Mouse (Mus musculus): ENCODE results near the gene Khdc1a.

DNA sequence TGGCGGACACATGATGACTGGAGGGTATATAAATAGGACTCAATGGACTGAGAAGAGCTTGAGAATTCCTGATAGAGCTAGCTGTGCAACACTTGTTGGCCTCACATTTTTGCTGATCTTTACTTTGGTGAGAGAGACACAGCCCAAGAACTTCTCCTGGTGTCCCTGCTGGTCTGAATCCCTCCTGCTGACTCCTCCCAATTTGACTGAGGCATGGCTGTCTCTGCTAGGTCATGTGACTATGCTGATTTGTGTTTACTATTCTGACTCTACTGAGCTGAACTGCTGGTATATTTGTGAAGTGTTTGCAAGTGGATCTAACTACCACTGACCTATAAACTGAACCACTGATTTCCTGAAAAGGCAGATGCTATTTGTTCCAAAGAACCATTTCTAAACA, 27.8 kb upstream of the Khdc1a start:
- TF ChIP-seq CHD2 (IDR thresholded peaks at IDR 0.05; ENCODE audit: low read depth, low read length) (no peak), MAFK (IDR thresholded peaks at IDR 0.05; ENCODE audit: insufficient read depth, low read depth, low read length) (no peak), ZC3H11A (IDR thresholded peaks at IDR 0.05; ENCODE audit: borderline replicate concordance, low read depth, low read length) (no peak), ZNF384 (IDR thresholded peaks at IDR 0.05; ENCODE audit: low read depth, low read length) (no peak)

Data from ES-E14 (cell line).